Mouse (Mus musculus) cerebellum, postnatal 36 days (tissue): ENCODE data around the gene Arhgap31.
A peak's percentile ranks its signal among the peaks of the same experiment; 100 is the strongest.

Experiments
- DNase-seq, 2 experiments: peaks; one replicate each; pipeline ENCODE4 v3.0.0; 2021 to 2022; ENCODE audit warnings: mixed read lengths in 2 of 2

Arhgap31 gene

GRCm38 (mm10) chr16:38596099-38596498 lies 117.0 kb downstream of the Arhgap31 start:
- no peak for DNase-seq

- DNase-seq: no peak
Observed at GRCm38 (mm10) chr16:38594435-38594834, 118.6 kb downstream of the Arhgap31 start.

GRCm38 (mm10) chr16:38592946-38593345 lies 120.1 kb downstream of the Arhgap31 start:
- DNase-seq: no peak

- no peak for DNase-seq
Observed at GRCm38 (mm10) chr16:38592026-38592678, 120.9 kb downstream of the Arhgap31 start.

- no peak for DNase-seq
Observed at GRCm38 (mm10) chr16:38591506-38591905, 121.6 kb downstream of the Arhgap31 start.

GRCm38 (mm10) chr16:38587572-38587971 lies 125.5 kb downstream of the Arhgap31 start:
- no peak for DNase-seq

- DNase-seq: no peak
Observed at GRCm38 (mm10) chr16:38587163-38587562, 125.9 kb downstream of the Arhgap31 start.

- no peak for DNase-seq
Observed at GRCm38 (mm10) chr16:38585186-38585585, 127.9 kb downstream of the Arhgap31 start.

- no peak for DNase-seq
Observed at GRCm38 (mm10) chr16:38584761-38585160, 128.3 kb downstream of the Arhgap31 start.

- DNase-seq: no peak
Observed at GRCm38 (mm10) chr16:38571481-38571880, 141.6 kb downstream of the Arhgap31 start.

- no peak for DNase-seq
Observed at GRCm38 (mm10) chr16:38568192-38568591, 144.9 kb downstream of the Arhgap31 start.

GRCm38 (mm10) chr16:38563516-38563915 lies 149.6 kb downstream of the Arhgap31 start:
- DNase-seq: no peak

GRCm38 (mm10) chr16:38562968-38563327 lies 150.1 kb downstream of the Arhgap31 start:
- DNase-seq: no peak

- DNase-seq: peak; percentile 96 to 97
Observed at GRCm38 (mm10) chr16:38562131-38562967, 150.7 kb downstream of the Arhgap31 start.

GRCm38 (mm10) chr16:38558221-38558748 lies 154.8 kb downstream of the Arhgap31 start, which contains the start of gene Tmem39a:
Tmem39a (plus strand) TSS chr16:38558698.
- DNase-seq: no peak

- DNase-seq: no peak
Observed at GRCm38 (mm10) chr16:38555988-38556387, 157.1 kb downstream of the Arhgap31 start.

GRCm38 (mm10) chr16:38549479-38550396 lies 163.3 kb downstream of the Arhgap31 start, which contains the start of gene Poglut1:
Poglut1 (minus strand) TSS chr16:38550258.
- peak; percentile 81 to 85 for DNase-seq
